Mouse (Mus musculus) myocyte (in vitro differentiated cells): ENCODE data around the gene Fndc3b.

ENCODE experiments used
- CEBPB ChIP-seq: IDR thresholded peaks from 2 replicates; pipeline ENCODE4 v1.6.1; 2011; ENCODE audit warnings: mild to moderate bottlenecking, moderate library complexity; ENCODE audit not compliant: poor library complexity, insufficient read depth, severe bottlenecking
- MAX ChIP-seq: IDR thresholded peaks from one replicate; pipeline ENCODE4 v1.6.1; 2011; ENCODE audit warnings: low read depth, mild to moderate bottlenecking, control low read depth
- MYOG ChIP-seq, 3 experiments: IDR thresholded peaks; one replicate each; pipeline ENCODE4 v1.6.1; 2011; ENCODE audit warnings: control low read depth in 2 of 3, low read depth in 2 of 3, mild to moderate bottlenecking in 2 of 3; ENCODE audit not compliant: insufficient read length in 2 of 3, control insufficient read depth in 1 of 3, insufficient read depth in 1 of 3
- POLR2A ChIP-seq: IDR thresholded peaks from one replicate; pipeline ENCODE4 v1.6.1; 2011; ENCODE audit warnings: low read depth, mild to moderate bottlenecking, control low read depth, moderate library complexity; ENCODE audit not compliant: insufficient read length
- SRF ChIP-seq: IDR thresholded peaks from one replicate; pipeline ENCODE4 v1.6.1; 2011; ENCODE audit warnings: low read depth; ENCODE audit not compliant: control insufficient read depth, insufficient read length
- TCF12 ChIP-seq: IDR thresholded peaks from one replicate; pipeline ENCODE4 v1.6.1; 2011; ENCODE audit warnings: mild to moderate bottlenecking, control low read depth; ENCODE audit not compliant: poor library complexity, insufficient read depth, severe bottlenecking
- TCF3 ChIP-seq: IDR thresholded peaks from one replicate; pipeline ENCODE4 v1.6.1; 2011; ENCODE audit warnings: low read depth, control low read depth; ENCODE audit not compliant: insufficient read length
- USF1 ChIP-seq: IDR thresholded peaks from one replicate; pipeline ENCODE4 v1.6.1; 2011; ENCODE audit warnings: low read depth, mild to moderate bottlenecking, control low read depth, moderate library complexity

DNA sequence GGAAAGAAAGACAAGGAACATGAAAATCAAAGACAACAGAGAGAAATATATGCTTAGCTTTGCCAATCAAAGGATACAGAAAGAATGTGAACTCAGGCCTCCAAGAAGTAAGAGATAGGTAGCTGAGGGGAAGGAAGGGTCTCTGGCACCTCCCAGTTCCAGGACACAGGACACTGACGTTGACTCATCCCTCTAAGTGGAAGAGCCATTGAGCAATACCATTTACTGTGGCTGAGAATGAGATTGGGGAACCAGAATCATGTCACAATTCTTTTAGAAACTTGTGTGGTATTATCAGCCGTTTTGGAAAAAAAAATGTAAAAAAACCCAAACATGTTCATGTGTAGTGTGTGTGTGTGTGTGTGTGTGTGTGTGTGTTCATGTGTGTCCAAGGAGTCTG lies 31.0 kb upstream of the Fndc3b start:
- no peak for TF ChIP-seq MAX
- no peak for TF ChIP-seq POLR2A
- TF ChIP-seq TCF3 = no peak
- TF ChIP-seq CEBPB = 0 out of 2 replicates have a peak, but pooled peaks have one; percentile 16
- TF ChIP-seq USF1 = no peak
- no peak for TF ChIP-seq MYOG (IDR thresholded peaks at IDR 0.05; ENCODE audit: control insufficient read depth in 1 of 3, insufficient read depth in 1 of 3, insufficient read length in 2 of 3, low read depth in 2 of 3)
- no peak for TF ChIP-seq TCF12
- TF ChIP-seq SRF = no peak
